Mouse (Mus musculus) ES-Bruce4 (cell line): ENCODE measurements around the gene Siae.

Experiments used
- CTCF ChIP-seq: IDR thresholded peaks from one replicate; pipeline ENCODE4 v1.8.1; 2011; ENCODE audit warnings: low read depth, low read length
- EP300 ChIP-seq: IDR thresholded peaks from 2 replicates; pipeline ENCODE4 v1.6.1; 2011; ENCODE audit warnings: low read depth, low read length; ENCODE audit not compliant: insufficient read depth
- POLR2A ChIP-seq: IDR thresholded peaks from one replicate; pipeline ENCODE4 v1.8.1; 2011; ENCODE audit warnings: low read length; ENCODE audit not compliant: insufficient read depth

GRCm38 (mm10) chr9:37663210-37663609 lies 107.7 kb downstream of the Siae start:
- no peak for TF ChIP-seq POLR2A
- no peak for TF ChIP-seq CTCF
- no peak for TF ChIP-seq EP300
